Mouse (Mus musculus): ENCODE results near the gene Pik3cb.

DNA sequence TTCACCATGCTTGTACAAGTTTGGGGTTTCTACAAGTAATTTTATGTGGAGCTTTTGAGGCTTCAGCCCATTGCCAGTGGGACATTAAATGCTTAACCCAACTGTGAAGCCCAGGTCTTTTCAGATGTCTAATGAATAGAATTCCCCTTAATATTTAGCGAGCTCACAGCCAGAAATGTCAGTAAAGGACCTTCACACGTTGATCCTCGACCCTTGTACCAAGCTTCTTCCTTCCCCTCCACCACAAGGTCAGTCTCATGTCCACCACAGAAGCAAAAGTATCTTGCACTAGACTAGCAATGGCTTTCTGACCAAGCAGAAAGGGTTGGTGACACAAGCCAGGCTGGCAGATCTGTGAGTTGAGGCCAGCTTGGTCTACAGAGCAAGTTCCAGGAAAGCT is 750 bp upstream of the Pik3cb start:
- no peak for TF ChIP-seq POLR2A (IDR thresholded peaks at IDR 0.05; ENCODE audit: control insufficient read depth, low read depth, low read length)
- TF ChIP-seq CTCF (IDR thresholded peaks at IDR 0.05; ENCODE audit: control insufficient read depth, insufficient read depth, insufficient replicate concordance, low read depth, low read length) = no peak

Measured in testis, adult 2 months (tissue).